Comparison of ENCODE assay signal across 10 mouse cellular contexts in the genomic region with DNA sequence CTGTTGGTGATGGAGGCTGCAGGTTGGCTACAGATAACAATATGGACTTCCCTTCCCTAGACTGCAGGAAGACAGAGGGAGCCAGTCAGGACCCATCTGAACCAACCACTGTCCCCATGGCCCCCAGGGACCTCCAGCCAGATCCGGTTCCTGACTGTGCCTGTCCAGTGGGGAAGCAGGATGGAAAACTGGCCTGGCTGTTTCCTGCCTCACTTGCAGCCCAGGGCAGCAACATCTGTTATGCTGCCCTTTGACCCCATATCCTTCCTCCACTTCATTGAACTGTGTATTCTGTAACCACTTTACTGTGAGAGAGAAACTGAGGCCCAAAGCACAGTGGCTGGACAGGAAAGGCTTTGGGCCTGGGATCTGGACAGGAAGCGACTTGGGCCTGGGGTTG. TPM values are rescaled to one million over a fixed set of nuclear protein-coding genes. Genes with fewer than 3 reads are reported as not detected.
A peak's percentile ranks its signal among the peaks of the same experiment; 100 is the strongest.
DNase-seq lines count a peak whose midpoint lies in the region; ATAC-seq lines count a peak whose summit lies in the region.
"Had no signal": no experiment of that assay in that cellular context is flagged by ENCODE, and none has a peak within 500 bp of the region (broad histone marks: within the 10 kb centered on the region; RNA-seq: fewer than 3 reads in every experiment).

No protein-coding gene starts in this region.

- H3K27me3 ChIP-seq in lung, embryonic 16.5 days (ENCODE audit: control insufficient read depth, insufficient read depth, low read depth, low read length) = no peaks in the 10 kb centered on the region
- no peaks in the 10 kb centered on the region for H3K27me3 ChIP-seq in embryonic facial prominence, embryonic 11.5 days (ENCODE audit: control insufficient read depth, insufficient read depth, low read length)

- no peak overlapping the region for H3K4me2 ChIP-seq in lung, embryonic 16.5 days (ENCODE audit: low read depth, low read length)
- no peak overlapping the region for H3K4me2 ChIP-seq in embryonic facial prominence, embryonic 11.5 days (ENCODE audit: low read depth, low read length)

- H3K9ac ChIP-seq in lung, embryonic 16.5 days (ENCODE audit: low read length) = no peak overlapping the region
- H3K9ac ChIP-seq in embryonic facial prominence, embryonic 11.5 days (replicated peaks; ENCODE audit: low read length) = no peak overlapping the region

- no peak for ATAC-seq in lung, embryonic 16.5 days (ENCODE audit: low read depth)
- ATAC-seq in embryonic facial prominence, embryonic 11.5 days (replicated peaks; ENCODE audit: insufficient number of reproducible peaks, low FRiP score, low TSS enrichment, low read depth) = no peak

- peaks cover 19% of the 10 kb centered on the region for H3K4me1 ChIP-seq in lung, embryonic 16.5 days (replicated peaks; ENCODE audit: control insufficient read depth, insufficient read depth, low read length)
- no peaks in the 10 kb centered on the region for H3K4me1 ChIP-seq in embryonic facial prominence, embryonic 11.5 days (ENCODE audit: control insufficient read depth, insufficient read depth, low read length)

- WGBS in lung, embryonic 16.5 days = 78% methylated on average over 2 of the region's 2 CpGs
- WGBS in embryonic facial prominence, embryonic 11.5 days = 38% methylated on average over 2 of the region's 2 CpGs

- no peak for DNase-seq in lung, postnatal 25 days (ENCODE audit: low spot score)
- DNase-seq in embryonic facial prominence, embryonic 11.5 days (ENCODE audit: low spot score) = peak; percentile 31
- DNase-seq in kidney, adult 8-10 months = peak; percentile 48 to 49
- peak; percentile 49 for DNase-seq in mesoderm, embryonic 11.5 days (ENCODE audit: low read depth, low spot score)
- no peak for DNase-seq in left cerebral cortex, adult 9 months (ENCODE audit: low spot score in 2 of 2)
- no peak for DNase-seq in right cerebral cortex, postnatal 25 days

- peak overlapping the region; percentile 69 for H3K27ac ChIP-seq in lung, embryonic 16.5 days (ENCODE audit: low read length)
- no peak overlapping the region for H3K27ac ChIP-seq in embryonic facial prominence, embryonic 11.5 days (replicated peaks; ENCODE audit: low read depth, low read length)

- H3K9me3 ChIP-seq in lung, embryonic 16.5 days (ENCODE audit: control insufficient read depth, low read length) = no peaks in the 10 kb centered on the region
- H3K9me3 ChIP-seq in embryonic facial prominence, embryonic 11.5 days (replicated peaks; ENCODE audit: control insufficient read depth, low read length) = no peaks in the 10 kb centered on the region
- H3K9me3 ChIP-seq: G1E had no signal

- no peaks in the 10 kb centered on the region for H3K36me3 ChIP-seq in lung, embryonic 16.5 days (ENCODE audit: control insufficient read depth, insufficient read depth, low read length)
- H3K36me3 ChIP-seq in embryonic facial prominence, embryonic 11.5 days (replicated peaks; ENCODE audit: control insufficient read depth, insufficient read depth, low read depth, low read length) = no peaks in the 10 kb centered on the region
- H3K36me3 ChIP-seq: G1E had no signal

- H3K4me3 ChIP-seq in lung, embryonic 16.5 days (ENCODE audit: low read length) = no peak overlapping the region
- H3K4me3 ChIP-seq in embryonic facial prominence, embryonic 11.5 days (ENCODE audit: low read depth, low read length) = no peak overlapping the region

RNA-seq across cellular contexts. Expression of a gene that starts 3.5 kb away (rescaled TPM):
- 906 and 927 TPM in 2 replicates for polyA plus RNA-seq in lung, embryonic 16.5 days (2015; fragmentation: Nextera tagmentation; extraction: Ambion mirVana)
- polyA plus RNA-seq in embryonic facial prominence, embryonic 11.5 days (2014; fragmentation: Nextera tagmentation; extraction: Ambion mirVana) = 836 and 874 TPM in 2 replicates

RNA-seq across cellular contexts. Expression of a gene that starts 24.4 kb away (rescaled TPM):
- polyA plus RNA-seq in lung, embryonic 16.5 days (2015; fragmentation: Nextera tagmentation; extraction: Ambion mirVana) = not detected in 2 replicates
- 0.13 TPM in 1 of 2 replicates, not detected in the other for polyA plus RNA-seq in embryonic facial prominence, embryonic 11.5 days (2014; fragmentation: Nextera tagmentation; extraction: Ambion mirVana)
- polyA plus RNA-seq: G1E; gonadal fat pad, adult 2 months; midbrain, postnatal 0 days had no signal

RNA-seq across cellular contexts. Expression of a gene that starts 29.7 kb away (rescaled TPM):
- 112 and 125 TPM in 2 replicates for polyA plus RNA-seq in lung, embryonic 16.5 days (2015; fragmentation: Nextera tagmentation; extraction: Ambion mirVana)
- 102 and 105 TPM in 2 replicates for polyA plus RNA-seq in embryonic facial prominence, embryonic 11.5 days (2014; fragmentation: Nextera tagmentation; extraction: Ambion mirVana)

RNA-seq across cellular contexts. Expression of a gene that starts 48.3 kb away (rescaled TPM):
- polyA plus RNA-seq in lung, embryonic 16.5 days (2015; fragmentation: Nextera tagmentation; extraction: Ambion mirVana) = not detected in 2 replicates
- not detected in 2 replicates for polyA plus RNA-seq in embryonic facial prominence, embryonic 11.5 days (2014; fragmentation: Nextera tagmentation; extraction: Ambion mirVana)
- polyA plus RNA-seq: G1E; gonadal fat pad, adult 2 months; midbrain, postnatal 0 days had no signal

RNA-seq across cellular contexts. Expression of a gene that starts 58.2 kb away (rescaled TPM):
- 0.41 and 0.60 TPM in 2 replicates for polyA plus RNA-seq in lung, embryonic 16.5 days (2015; fragmentation: Nextera tagmentation; extraction: Ambion mirVana)
- not detected in 2 replicates for polyA plus RNA-seq in embryonic facial prominence, embryonic 11.5 days (2014; fragmentation: Nextera tagmentation; extraction: Ambion mirVana)
- polyA plus RNA-seq: midbrain, postnatal 0 days had no signal

Comparison
In these comparisons a context has a peak if more than half of its experiments do, and no peak if none do; other contexts are left out.
1. DNase-seq: peak in embryonic facial prominence, embryonic 11.5 days (single experiment), kidney, adult 8-10 months (2 of 2) and mesoderm, embryonic 11.5 days (single experiment); none in lung, postnatal 25 days (single experiment), left cerebral cortex, adult 9 months (0 of 2) and right cerebral cortex, postnatal 25 days (single experiment).